Mouse (Mus musculus) ES-Bruce4 (cell line): ENCODE measurements around the gene Itgb3.

ENCODE experiments used
- CTCF ChIP-seq: IDR thresholded peaks from one replicate; pipeline ENCODE4 v1.8.1; 2011; ENCODE audit warnings: low read depth, low read length
- POLR2A ChIP-seq: IDR thresholded peaks from one replicate; pipeline ENCODE4 v1.8.1; 2011; ENCODE audit warnings: low read length; ENCODE audit not compliant: insufficient read depth

- TF ChIP-seq CTCF (no peak), POLR2A (no peak)
These were observed 77.7 kb downstream of the Itgb3 start, which contains the start of gene Gm11639 for GRCm38 (mm10) chr11:104685548-104685947.
